Mouse (Mus musculus): ENCODE results near the gene Ganc. TPM values are rescaled to one million over a fixed set of nuclear protein-coding genes. Genes with fewer than 3 reads are reported as not detected.

Gene Ganc
- polyA plus RNA-seq, 1 experiment from 2014 or later, result 7.0 TPM

- Histone ChIP-seq H3K9ac (ENCODE audit: low read depth, low read length) (no peak overlapping the region), H3K27ac (ENCODE audit: low read depth, low read length) (peak overlapping the region; percentile 50), H3K9me3 (replicated peaks; ENCODE audit: control insufficient read depth, low read length) (no peaks in the 10 kb centered on the region), H3K36me3 (ENCODE audit: control insufficient read depth, insufficient read depth, low read length) (no peaks in the 10 kb centered on the region), H3K4me1 (ENCODE audit: control insufficient read depth, insufficient read depth, low read length) (peaks cover 5% of the 10 kb centered on the region; the same call in 1 of the 2 replicates), H3K27me3 (ENCODE audit: control insufficient read depth, insufficient read depth, low read length) (no peaks in the 10 kb centered on the region), H3K4me3 (ENCODE audit: low read depth, low read length) (no peak overlapping the region), H3K4me2 (no peak overlapping the region; the same call in 1 of the 2 replicates)
- no peak for ATAC-seq (replicated peaks; ENCODE audit: insufficient number of reproducible peaks, low FRiP score, low TSS enrichment)
- WGBS (ENCODE audit: insufficient replicate concordance), result 49% methylated on average over 7 of the region's 7 CpGs
These were observed 59.6 kb downstream of the Ganc start for GRCm38 (mm10) chr2:120463328-120463727.

- no peaks in the 10 kb centered on the region for H3K36me3 ChIP-seq (ENCODE audit: control insufficient read depth, insufficient read depth, low read length)
- no peak overlapping the region for H3K27ac ChIP-seq (ENCODE audit: low read depth, low read length)
- H3K9ac ChIP-seq (ENCODE audit: low read depth, low read length), result no peak overlapping the region
- H3K27me3 ChIP-seq (ENCODE audit: control insufficient read depth, insufficient read depth, low read length), result no peaks in the 10 kb centered on the region
- no peak overlapping the region for H3K4me2 ChIP-seq
- ATAC-seq (replicated peaks; ENCODE audit: insufficient number of reproducible peaks, low FRiP score, low TSS enrichment), result no peak
- H3K4me1 ChIP-seq (ENCODE audit: control insufficient read depth, insufficient read depth, low read length), result peaks cover 5% of the 10 kb centered on the region; the same call in 1 of the 2 replicates
- no peaks in the 10 kb centered on the region for H3K9me3 ChIP-seq (replicated peaks; ENCODE audit: control insufficient read depth, low read length)
- WGBS (ENCODE audit: insufficient replicate concordance), result 66% methylated on average over 8 of the region's 8 CpGs
- H3K4me3 ChIP-seq (ENCODE audit: low read depth, low read length), result no peak overlapping the region
These were observed 60.4 kb downstream of the Ganc start for GRCm38 (mm10) chr2:120464091-120464490.

DNA sequence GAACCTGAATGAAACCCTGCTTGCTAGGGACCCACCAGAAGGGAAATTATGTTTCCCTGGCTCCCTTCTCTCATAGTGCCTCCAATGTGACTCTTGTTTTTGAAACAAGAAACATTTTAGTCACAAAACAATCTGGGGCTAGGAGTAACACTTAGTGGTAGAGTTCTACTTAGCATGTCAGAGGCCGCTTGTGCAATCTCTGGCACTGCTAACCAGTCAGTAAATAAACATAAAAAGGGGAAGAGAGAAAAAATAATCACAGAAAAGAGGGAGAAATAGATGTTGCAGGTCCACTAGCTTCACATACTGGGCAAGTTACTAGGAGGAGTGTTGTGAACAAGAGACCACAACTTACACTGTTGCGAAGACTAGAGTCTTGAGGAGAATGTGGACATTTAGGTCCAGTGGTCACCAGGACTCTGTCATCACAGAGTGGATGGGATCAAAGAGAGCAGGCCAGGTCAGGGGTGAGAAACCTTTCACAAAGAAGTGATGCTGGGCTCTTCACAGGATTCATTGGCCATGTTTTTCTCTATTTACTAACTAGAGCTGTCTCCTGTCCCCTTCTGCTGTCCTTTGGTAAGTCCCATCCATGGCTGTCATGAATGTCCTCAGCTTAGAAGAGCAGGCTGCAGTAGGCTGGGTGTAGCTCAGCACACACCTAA is 61.2 kb downstream of the Ganc start:
- no peak overlapping the region for H3K9ac ChIP-seq (ENCODE audit: low read depth, low read length)
- H3K4me3 ChIP-seq (ENCODE audit: low read depth, low read length), result no peak overlapping the region
- H3K27me3 ChIP-seq (ENCODE audit: control insufficient read depth, insufficient read depth, low read length), result no peaks in the 10 kb centered on the region
- H3K9me3 ChIP-seq (replicated peaks; ENCODE audit: control insufficient read depth, low read length), result no peaks in the 10 kb centered on the region
- H3K4me1 ChIP-seq (ENCODE audit: control insufficient read depth, insufficient read depth, low read length), result peaks cover 5% of the 10 kb centered on the region; the same call in 1 of the 2 replicates
- H3K4me2 ChIP-seq, result no peak overlapping the region
- no peak overlapping the region for H3K27ac ChIP-seq (ENCODE audit: low read depth, low read length)
- H3K36me3 ChIP-seq (ENCODE audit: control insufficient read depth, insufficient read depth, low read length), result no peaks in the 10 kb centered on the region
- WGBS (ENCODE audit: insufficient replicate concordance), result 90% methylated on average over 2 of the region's 2 CpGs
- no peak for ATAC-seq (replicated peaks; ENCODE audit: insufficient number of reproducible peaks, low FRiP score, low TSS enrichment)

GRCm38 (mm10) chr2:120465397-120465785 is 61.7 kb downstream of the Ganc start:
- ATAC-seq (replicated peaks; ENCODE audit: insufficient number of reproducible peaks, low FRiP score, low TSS enrichment), result no peak
- Histone ChIP-seq H3K4me1 (ENCODE audit: control insufficient read depth, insufficient read depth, low read length) (peaks cover 5% of the 10 kb centered on the region; the same call in 1 of the 2 replicates), H3K27ac (ENCODE audit: low read depth, low read length) (no peak overlapping the region), H3K4me3 (ENCODE audit: low read depth, low read length) (no peak overlapping the region), H3K4me2 (no peak overlapping the region), H3K36me3 (ENCODE audit: control insufficient read depth, insufficient read depth, low read length) (no peaks in the 10 kb centered on the region), H3K9me3 (replicated peaks; ENCODE audit: control insufficient read depth, low read length) (no peaks in the 10 kb centered on the region), H3K9ac (ENCODE audit: low read depth, low read length) (no peak overlapping the region), H3K27me3 (ENCODE audit: control insufficient read depth, insufficient read depth, low read length) (no peaks in the 10 kb centered on the region)
- 75% methylated on average over 5 of the region's 5 CpGs for WGBS (ENCODE audit: insufficient replicate concordance)

DNA sequence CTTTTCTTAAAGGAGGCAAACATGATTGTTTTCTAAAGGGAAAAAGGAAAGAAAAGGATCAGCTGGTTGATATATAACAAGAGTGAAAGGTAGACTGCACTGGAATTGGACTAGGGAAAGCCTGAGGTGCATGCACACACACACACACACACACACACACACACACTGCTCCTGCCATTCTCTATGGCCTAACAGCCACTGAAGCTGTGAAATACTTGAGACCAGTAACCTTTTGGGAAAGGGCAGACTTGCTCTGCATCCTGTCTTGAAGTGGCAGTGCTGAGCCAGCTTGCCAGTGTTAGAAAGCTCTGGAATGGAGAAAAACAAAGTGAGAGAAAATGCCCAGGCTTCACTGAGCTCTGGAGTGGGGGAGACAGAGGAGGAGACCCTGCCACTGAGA is 64.3 kb downstream of the Ganc start:
- Histone ChIP-seq H3K4me2 (no peak overlapping the region), H3K4me3 (ENCODE audit: low read depth, low read length) (no peak overlapping the region)
- ATAC-seq (replicated peaks; ENCODE audit: insufficient number of reproducible peaks, low FRiP score, low TSS enrichment), result no peak

DNA sequence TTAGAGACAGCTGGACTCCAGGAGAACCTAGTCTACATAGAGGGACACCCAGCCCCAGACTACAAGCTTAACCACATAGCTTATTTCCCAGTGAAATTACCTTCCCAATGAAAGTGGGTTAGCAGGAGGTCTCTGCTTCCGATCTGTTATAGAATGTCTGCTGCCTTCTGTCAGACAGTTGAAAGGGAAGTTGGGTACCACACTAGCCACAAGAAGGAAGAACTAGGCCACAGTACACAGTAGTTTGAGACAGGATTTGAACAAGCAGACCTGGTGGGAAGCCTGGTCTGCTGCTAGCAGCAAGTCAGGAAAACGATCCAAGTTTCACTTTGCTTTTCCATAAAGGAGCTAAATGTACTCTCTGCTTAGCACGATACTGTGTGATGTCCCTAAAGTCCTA is 65.5 kb downstream of the Ganc start:
- no peaks in the 10 kb centered on the region for H3K36me3 ChIP-seq (ENCODE audit: control insufficient read depth, insufficient read depth, low read length)
- no peaks in the 10 kb centered on the region for H3K9me3 ChIP-seq (replicated peaks; ENCODE audit: control insufficient read depth, low read length)
- H3K4me3 ChIP-seq (ENCODE audit: low read depth, low read length), result no peak overlapping the region
- H3K9ac ChIP-seq (ENCODE audit: low read depth, low read length), result no peak overlapping the region
- no peak for ATAC-seq (replicated peaks; ENCODE audit: insufficient number of reproducible peaks, low FRiP score, low TSS enrichment)
- no peak overlapping the region for H3K4me2 ChIP-seq
- no peaks in the 10 kb centered on the region for H3K27me3 ChIP-seq (ENCODE audit: control insufficient read depth, insufficient read depth, low read length)
- WGBS (ENCODE audit: insufficient replicate concordance), result 81% methylated on average over 3 of the region's 3 CpGs
- no peak overlapping the region for H3K27ac ChIP-seq (ENCODE audit: low read depth, low read length)
- H3K4me1 ChIP-seq (ENCODE audit: control insufficient read depth, insufficient read depth, low read length), result no peaks in the 10 kb centered on the region; the same call in 1 of the 2 replicates

More for the DNA sequence above, 64.3 kb downstream of the Ganc start:
- no peak overlapping the region for H3K27ac ChIP-seq (ENCODE audit: low read depth, low read length)
- H3K27me3 ChIP-seq (ENCODE audit: control insufficient read depth, insufficient read depth, low read length), result no peaks in the 10 kb centered on the region
- no peak overlapping the region for H3K9ac ChIP-seq (ENCODE audit: low read depth, low read length)
- no peaks in the 10 kb centered on the region for H3K36me3 ChIP-seq (ENCODE audit: control insufficient read depth, insufficient read depth, low read length)
- peaks cover 5% of the 10 kb centered on the region; the same call in 1 of the 2 replicates for H3K4me1 ChIP-seq (ENCODE audit: control insufficient read depth, insufficient read depth, low read length)
- no peaks in the 10 kb centered on the region for H3K9me3 ChIP-seq (replicated peaks; ENCODE audit: control insufficient read depth, low read length)

DNA sequence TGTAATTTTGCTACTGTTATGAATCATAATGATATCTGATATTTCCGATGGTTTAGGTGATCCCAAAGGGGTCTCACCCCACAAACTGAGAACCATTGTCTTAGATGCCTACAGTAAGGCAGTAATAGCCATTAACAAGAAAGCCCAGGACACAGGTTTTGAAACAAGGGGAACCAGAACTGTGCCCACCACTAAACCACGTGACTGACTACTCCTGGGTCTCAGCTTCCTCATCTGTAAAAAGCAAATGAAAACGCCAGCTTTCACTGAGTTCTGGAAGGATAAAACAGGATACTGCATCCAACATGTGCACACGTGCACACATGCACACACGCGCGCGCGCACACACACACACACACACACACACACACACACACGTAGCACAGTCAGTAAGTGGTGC is 66.0 kb downstream of the Ganc start:
- WGBS (ENCODE audit: insufficient replicate concordance), result 84% methylated on average over 10 of the region's 10 CpGs
- Histone ChIP-seq H3K27me3 (ENCODE audit: control insufficient read depth, insufficient read depth, low read length) (no peaks in the 10 kb centered on the region), H3K9ac (ENCODE audit: low read depth, low read length) (no peak overlapping the region), H3K27ac (ENCODE audit: low read depth, low read length) (no peak overlapping the region), H3K9me3 (replicated peaks; ENCODE audit: control insufficient read depth, low read length) (no peaks in the 10 kb centered on the region), H3K4me2 (no peak overlapping the region), H3K4me3 (ENCODE audit: low read depth, low read length) (no peak overlapping the region), H3K36me3 (ENCODE audit: control insufficient read depth, insufficient read depth, low read length) (no peaks in the 10 kb centered on the region), H3K4me1 (ENCODE audit: control insufficient read depth, insufficient read depth, low read length) (no peaks in the 10 kb centered on the region; the same call in 1 of the 2 replicates)
- ATAC-seq (replicated peaks; ENCODE audit: insufficient number of reproducible peaks, low FRiP score, low TSS enrichment), result no peak

- ATAC-seq (replicated peaks; ENCODE audit: insufficient number of reproducible peaks, low FRiP score, low TSS enrichment), result no peak
- H3K4me2 ChIP-seq, result no peak overlapping the region
- H3K27ac ChIP-seq (ENCODE audit: low read depth, low read length), result no peak overlapping the region
- no peaks in the 10 kb centered on the region for H3K36me3 ChIP-seq (ENCODE audit: control insufficient read depth, insufficient read depth, low read length)
- H3K9ac ChIP-seq (ENCODE audit: low read depth, low read length), result no peak overlapping the region
- no peak overlapping the region for H3K4me3 ChIP-seq (ENCODE audit: low read depth, low read length)
- no peaks in the 10 kb centered on the region for H3K9me3 ChIP-seq (replicated peaks; ENCODE audit: control insufficient read depth, low read length)
- WGBS (ENCODE audit: insufficient replicate concordance), result 76% methylated on average over 4 of the region's 4 CpGs
- H3K4me1 ChIP-seq (ENCODE audit: control insufficient read depth, insufficient read depth, low read length), result no peaks in the 10 kb centered on the region
- H3K27me3 ChIP-seq (ENCODE audit: control insufficient read depth, insufficient read depth, low read length), result no peaks in the 10 kb centered on the region
These were observed 67.2 kb downstream of the Ganc start for GRCm38 (mm10) chr2:120470856-120471255.

Data from heart, embryonic 11.5 days (tissue).